Mouse (Mus musculus) 3134 (cell line): ENCODE measurements at regions not wholly inside any gene's neighbourhood (a gene's known extent, or its start where the extent isn't known, plus 50 kb on each side); places are given as distances from the start of the nearest gene placed in this dataset.

Experiments
- DNase-seq: peaks from one replicate; pipeline ENCODE4 v3.0.0-alpha.2; 2011; ENCODE audit warnings: low spot score; ENCODE audit not compliant: insufficient read length; ENCODE audit errors: extremely low read depth

DNA sequence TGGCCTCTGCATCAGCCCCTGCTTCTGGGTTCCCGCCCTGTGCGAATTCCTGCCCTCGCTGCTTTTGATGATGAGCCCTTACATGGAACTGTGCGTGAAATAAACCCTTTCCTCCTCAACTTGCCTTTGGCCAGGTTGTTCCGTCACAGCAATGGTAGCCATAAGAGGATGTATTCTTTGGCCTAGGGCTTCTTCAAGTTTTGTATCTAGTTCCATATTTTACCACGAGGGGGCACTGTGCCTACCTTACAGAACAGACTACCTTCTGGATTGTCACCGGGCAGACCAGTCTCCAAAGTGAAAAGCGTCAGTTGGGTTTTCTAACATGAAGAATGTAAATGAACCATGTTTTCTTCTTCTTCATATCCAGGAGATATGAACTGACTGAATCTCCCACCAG, 58.7 kb upstream of the Prkcq start:
- no peak for DNase-seq

DNA sequence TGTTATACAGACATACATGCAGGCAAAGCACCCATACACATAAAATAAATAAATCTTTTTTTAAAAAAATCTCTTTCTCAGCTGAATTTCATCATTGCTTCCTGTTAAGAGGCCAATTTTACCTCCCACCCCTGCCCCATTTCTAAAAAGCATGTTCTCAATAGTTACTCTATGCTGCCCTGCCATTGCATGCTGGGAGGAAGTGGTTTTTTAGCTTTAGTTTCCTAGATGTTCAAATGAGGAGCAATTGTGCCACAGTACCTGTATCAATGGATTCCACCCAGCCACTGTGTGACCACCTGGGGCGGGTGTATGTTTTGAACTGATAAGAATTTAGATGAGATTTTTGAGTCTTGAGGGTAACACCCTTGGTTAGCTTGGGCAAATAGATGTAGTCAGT, 53.3 kb upstream of the Prkcq start:
- DNase-seq, result no peak

DNA sequence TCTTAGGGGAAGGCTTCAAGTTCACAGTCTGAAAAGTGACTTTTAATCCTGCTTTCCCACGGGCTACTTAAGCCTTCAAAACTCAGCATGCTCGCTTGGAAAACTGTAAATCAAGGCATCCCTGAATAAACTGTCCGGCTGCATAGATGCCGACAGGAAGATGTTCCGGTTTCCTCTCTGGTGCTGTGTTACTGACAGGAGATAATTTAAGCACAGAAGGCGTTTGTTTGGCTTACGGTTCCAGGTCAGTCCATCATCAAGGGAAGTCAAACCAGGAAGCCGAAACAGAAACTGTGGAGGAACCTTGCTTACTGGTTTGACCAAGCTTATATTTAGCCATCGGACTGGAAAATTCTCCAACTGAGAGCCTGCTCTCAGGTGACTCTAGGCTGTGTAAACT, 52.6 kb upstream of the Prkcq start:
- DNase-seq, result no peak
